Mouse (Mus musculus): ENCODE measurements around the gene Cpm.

DNA sequence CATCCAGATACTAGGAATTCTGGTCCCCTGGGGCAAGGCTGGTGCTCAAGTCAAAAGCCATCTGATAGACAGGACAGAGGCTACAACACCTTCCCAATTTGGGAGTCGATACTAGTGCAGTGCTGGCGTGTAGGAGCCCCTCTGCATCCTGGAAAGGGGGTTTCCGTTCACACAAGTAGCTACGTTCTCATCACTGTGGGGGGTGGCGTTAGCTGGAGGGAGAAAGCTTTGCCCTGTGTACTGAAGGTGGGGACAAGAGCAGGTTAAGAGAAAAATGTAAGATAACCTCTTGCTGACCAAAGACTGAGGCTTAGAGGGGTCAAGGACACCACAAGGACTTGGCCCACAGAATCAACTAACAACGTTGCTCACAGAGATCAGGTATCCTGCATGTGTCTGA is 14.0 kb downstream of the Cpm start:
- TF ChIP-seq POLR2A (IDR thresholded peaks at IDR 0.05; ENCODE audit: insufficient read depth, low read length) (no peak), CTCF (IDR thresholded peaks at IDR 0.05; ENCODE audit: low read depth, low read length) (no peak)

Measured in ES-Bruce4 (cell line).